Mouse (Mus musculus) liver, embryonic 13.5 days (tissue): ENCODE results near the gene Gm13275. TPM values are rescaled to one million over a fixed set of nuclear protein-coding genes. Genes with fewer than 3 reads are reported as not detected.
"Not testable (repeated sequence)": the region's sequence is repeated elsewhere in the genome, so short reads cannot be mapped to it uniquely, and the experiment has no call there.

Experiments used
- ATAC-seq: fragments of 200-750 bp; cut with Nextera tagmentation; 2 replicates; pipeline ENCODE4 v1.8.0; 2017; ENCODE audit warnings: low read depth, mild to moderate bottlenecking, moderate number of reproducible peaks, moderate library complexity
- DNase-seq: peaks from one replicate; pipeline ENCODE4 v3.0.0; 2022
- H3K27ac ChIP-seq: fragments of 300-500 bp; sonication (generic); 2 replicates; pipeline ENCODE4 v1.5.1; 2015; ENCODE audit warnings: moderate library complexity, mild to moderate bottlenecking, inconsistent platforms
- H3K27me3 ChIP-seq: fragments of 300-500 bp; sonication (generic); 2 replicates; pipeline ENCODE4 v1.6.1; 2015; ENCODE audit warnings: mild to moderate bottlenecking, inconsistent platforms
- H3K36me3 ChIP-seq: fragments of 300-500 bp; sonication (generic); 2 replicates; pipeline ENCODE4 v1.6.1; 2015; ENCODE audit warnings: mild to moderate bottlenecking, inconsistent platforms
- H3K4me1 ChIP-seq: fragments of 300-500 bp; sonication (generic); replicated peaks from 2 replicates; pipeline ENCODE4 v1.6.1; 2015; ENCODE audit warnings: inconsistent platforms
- H3K4me2 ChIP-seq: fragments of 300-500 bp; sonication (generic); 2 replicates; pipeline ENCODE4 v1.6.1; 2015; ENCODE audit warnings: inconsistent platforms, mild to moderate bottlenecking, moderate library complexity
- H3K4me3 ChIP-seq: fragments of 300-500 bp; sonication (generic); replicated peaks from 2 replicates; pipeline ENCODE4 v1.5.1; 2015; ENCODE audit warnings: mild to moderate bottlenecking, inconsistent platforms
- H3K9ac ChIP-seq: fragments of 300-500 bp; sonication (generic); 2 replicates; pipeline ENCODE4 v1.6.1; 2015; ENCODE audit warnings: mild to moderate bottlenecking, inconsistent platforms
- H3K9me3 ChIP-seq: fragments of 300-500 bp; sonication (generic); replicated peaks from 2 replicates; pipeline ENCODE4 v1.6.1; 2016; ENCODE audit warnings: inconsistent platforms
- WGBS: fragments of 180-500 bp; shearing (Covaris S2); methylation state at CpG from one replicate; pipeline ENCODE4 v1.1.7; 2015; ENCODE audit not compliant: insufficient replicate concordance; 5-methylcytosine and 5-hydroxymethylcytosine counted together
- polyA plus RNA-seq: library from polyadenylated mRNA; unstranded; fragments of >200 nt; fragmentation: Nextera tagmentation; extraction: Ambion mirVana; gene quantifications from 2 replicates; pipeline ENCODE4 v1.2.1, GENCODE M21; 2015

Gm13275 gene
- not detected in 2 replicates for polyA plus RNA-seq

GRCm38 (mm10) chr4:88793936-88794675, at the start of gene Gm13275:
Gene Gm13275 (plus strand): TSS chr4:88794487.
- ATAC-seq, H3K36me3 ChIP-seq, DNase-seq, H3K27me3 ChIP-seq, H3K9me3 ChIP-seq, H3K9ac ChIP-seq, H3K27ac ChIP-seq, H3K4me3 ChIP-seq, H3K4me1 ChIP-seq, H3K4me2 ChIP-seq: not testable (repeated sequence)
- 0% methylated on average over 12 of the region's 52 CpGs for WGBS

DNA sequence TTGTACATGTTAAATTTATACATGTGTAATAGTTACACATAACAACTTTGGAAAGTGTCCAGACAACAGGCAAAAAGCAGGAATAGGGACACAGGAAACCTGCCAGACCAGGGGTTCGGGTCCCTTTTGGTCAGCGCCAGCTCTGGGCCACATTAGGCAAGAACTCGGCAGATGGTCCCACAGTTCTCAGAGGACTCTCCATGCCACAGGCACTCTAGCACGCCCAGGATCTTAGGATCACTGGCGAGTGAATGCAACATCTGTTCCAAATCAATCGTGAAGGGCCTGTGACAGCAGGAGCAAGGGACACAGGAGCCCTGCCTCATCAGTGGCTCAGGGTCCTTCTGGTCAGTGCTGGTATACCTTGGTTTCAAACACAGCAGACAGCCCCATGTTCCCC, 44.4 kb upstream of the Gm13275 start:
- Histone ChIP-seq H3K9ac (no peak overlapping the region), H3K9me3 (no peaks in the 10 kb centered on the region), H3K36me3 (no peaks in the 10 kb centered on the region), H3K27me3 (0 out of 2 replicates have a peak, but pooled peaks cover 3% of the 10 kb centered on the region), H3K4me2 (no peak overlapping the region), H3K4me3 (no peak overlapping the region), H3K4me1 (no peaks in the 10 kb centered on the region), H3K27ac (no peak overlapping the region)
- ATAC-seq (no peak), DNase-seq (no peak)
- 53% methylated on average over 6 of the region's 6 CpGs for WGBS

GRCm38 (mm10) chr4:88754818-88755340, 39.4 kb upstream of the Gm13275 start, which contains the start of gene Gm13271:
Gene Gm13271 (plus strand): TSS chr4:88754868.
- not testable (repeated sequence) for ATAC-seq, H3K27ac ChIP-seq

DNA sequence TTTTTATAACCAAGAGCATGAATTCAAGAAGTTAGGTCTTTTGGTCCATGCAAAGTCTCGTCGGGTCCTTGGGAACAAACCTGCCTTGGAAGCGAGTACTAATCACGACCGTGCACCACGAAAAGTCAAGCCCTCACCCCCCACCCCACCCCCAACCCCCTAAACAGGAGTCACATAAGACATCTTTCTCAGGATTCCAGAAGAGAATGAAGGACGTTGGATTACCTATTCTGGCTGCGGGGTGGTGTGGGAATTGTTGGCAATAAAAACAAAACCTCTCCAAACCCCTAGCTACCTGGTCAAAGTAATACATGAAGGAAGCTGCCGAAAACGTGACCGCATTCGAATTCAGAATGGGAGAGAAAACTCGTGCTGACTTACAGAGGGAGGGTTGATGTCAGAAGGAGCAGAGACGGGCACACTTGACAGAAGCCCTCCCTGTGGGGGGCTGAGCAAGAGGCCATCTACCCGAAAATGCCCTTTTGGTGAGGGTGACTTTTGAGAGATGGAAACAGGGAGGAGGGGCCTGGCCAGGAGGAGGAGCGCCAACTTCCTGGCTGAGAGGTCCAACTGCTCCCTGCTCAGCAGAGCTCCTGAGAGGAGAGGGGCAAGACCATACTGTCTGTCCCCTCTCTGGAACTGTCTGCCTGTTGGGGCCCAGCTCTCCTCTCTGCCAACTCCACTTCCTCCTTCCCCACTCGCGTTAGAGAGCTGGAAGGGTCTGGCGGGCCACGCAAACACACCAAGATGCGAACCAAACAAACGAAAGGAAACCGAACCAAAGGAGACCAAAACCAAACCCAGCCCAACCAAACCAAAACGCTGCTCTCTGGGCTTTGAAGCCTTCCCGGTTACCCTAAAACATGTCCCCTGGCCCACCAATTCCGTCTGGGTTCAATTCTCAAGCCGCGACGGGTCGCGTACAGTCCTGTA, 37.4 kb upstream of the Gm13275 start:
- Histone ChIP-seq H3K4me3 (peak overlapping the region; percentile 65), H3K4me2 (peak overlapping the region; percentile 73), H3K27ac (peak overlapping the region; percentile 84), H3K9ac (peak overlapping the region; percentile 68)
- not testable (repeated sequence) for ATAC-seq, H3K27me3 ChIP-seq, H3K9me3 ChIP-seq, DNase-seq, H3K36me3 ChIP-seq, H3K4me1 ChIP-seq
- 9% methylated on average over 29 of the region's 31 CpGs for WGBS

More at GRCm38 (mm10) chr4:88754818-88755340, 39.4 kb upstream of the Gm13275 start, which contains the start of gene Gm13271:
- not testable (repeated sequence) for H3K9ac ChIP-seq, H3K9me3 ChIP-seq, H3K27me3 ChIP-seq, H3K4me2 ChIP-seq, DNase-seq, H3K4me3 ChIP-seq, H3K36me3 ChIP-seq, H3K4me1 ChIP-seq
- 68% methylated on average over 15 of the region's 15 CpGs for WGBS

DNA sequence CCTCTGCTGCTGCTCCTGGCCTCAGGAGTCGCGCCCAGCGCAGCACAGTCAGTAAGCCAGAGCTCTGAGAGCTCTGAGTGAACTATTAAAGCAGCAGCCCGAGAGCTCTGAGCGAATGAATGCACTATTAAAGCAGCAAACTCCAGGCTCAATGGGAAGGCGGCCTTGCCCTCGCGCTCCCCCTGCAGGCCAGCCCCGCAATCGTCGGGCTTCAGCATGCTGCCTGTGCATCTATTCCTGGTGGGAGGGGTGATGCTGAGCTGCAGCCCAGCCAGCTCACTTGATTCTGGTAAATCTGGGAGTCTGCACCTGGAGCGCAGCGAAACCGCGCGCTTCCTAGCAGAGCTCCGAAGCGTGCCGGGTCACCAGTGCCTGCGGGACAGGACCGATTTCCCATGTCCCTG, 36.7 kb upstream of the Gm13275 start:
- Histone ChIP-seq H3K9ac (peak overlapping the region; percentile 68), H3K4me2 (peak overlapping the region; percentile 73), H3K4me3 (peak overlapping the region; percentile 65), H3K27ac (peak overlapping the region; percentile 84)
- not testable (repeated sequence) for H3K9me3 ChIP-seq, H3K4me1 ChIP-seq, H3K27me3 ChIP-seq, H3K36me3 ChIP-seq, DNase-seq
- under 1% methylated on average over 21 of the region's 21 CpGs for WGBS
- ATAC-seq: peak; percentile 100

- not testable (repeated sequence) for H3K9me3 ChIP-seq, H3K4me1 ChIP-seq, ATAC-seq, DNase-seq, H3K4me2 ChIP-seq, H3K27me3 ChIP-seq, H3K9ac ChIP-seq, H3K36me3 ChIP-seq, H3K27ac ChIP-seq, H3K4me3 ChIP-seq
- 74% methylated on average over 9 of the region's 9 CpGs for WGBS
Measured at GRCm38 (mm10) chr4:88758751-88759150, 35.5 kb upstream of the Gm13275 start.

GRCm38 (mm10) chr4:88759610-88760268, 34.5 kb upstream of the Gm13275 start, which contains the start of gene Gm13283:
Gene Gm13283 (plus strand): TSS chr4:88760119.
- Histone ChIP-seq H3K4me3 (peak within 1 kb of the TSS; percentile 43), H3K4me2 (peak within 1 kb of the TSS; percentile 59), H3K27ac (peak within 1 kb of the TSS; percentile 23; the same call in 1 of the 2 replicates), H3K9ac (0 out of 2 replicates have a peak within 1 kb of the TSS, but pooled peaks have one; percentile 17)
- not testable (repeated sequence) for H3K4me1 ChIP-seq, H3K9me3 ChIP-seq, ATAC-seq, H3K27me3 ChIP-seq, H3K36me3 ChIP-seq
- peak; percentile 10 for DNase-seq
- 13% methylated on average over 11 of the region's 14 CpGs for WGBS

DNA sequence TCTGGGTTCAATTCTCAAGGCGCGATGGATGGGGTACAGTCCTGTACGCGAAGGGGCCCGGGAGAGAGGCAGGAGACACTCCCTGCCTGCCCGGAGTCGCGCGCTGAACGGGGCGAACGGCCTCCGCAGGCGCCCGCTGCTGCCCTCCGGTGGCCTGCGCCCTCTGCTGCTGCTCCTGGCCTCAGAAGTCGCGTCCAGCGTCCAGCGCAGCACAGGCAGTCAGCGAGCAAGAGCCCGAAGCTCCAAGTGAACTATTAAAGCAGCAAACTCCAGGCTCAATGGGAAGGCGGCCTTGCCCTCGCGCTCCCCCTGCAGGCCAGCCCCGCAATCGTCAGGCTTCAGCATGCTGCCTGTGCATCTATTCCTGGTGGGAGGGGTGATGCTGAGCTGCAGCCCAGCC, 33.9 kb upstream of the Gm13275 start:
- not testable (repeated sequence) for H3K36me3 ChIP-seq, ATAC-seq, H3K9me3 ChIP-seq, H3K4me1 ChIP-seq, DNase-seq, H3K27me3 ChIP-seq
- WGBS: under 1% methylated on average over 26 of the region's 28 CpGs
- Histone ChIP-seq H3K4me3 (peak overlapping the region; percentile 43), H3K4me2 (peak overlapping the region; percentile 59), H3K9ac (0 out of 2 replicates have a peak overlapping the region, but pooled peaks have one; percentile 17), H3K27ac (peak overlapping the region; percentile 23; the same call in 1 of the 2 replicates)

DNA sequence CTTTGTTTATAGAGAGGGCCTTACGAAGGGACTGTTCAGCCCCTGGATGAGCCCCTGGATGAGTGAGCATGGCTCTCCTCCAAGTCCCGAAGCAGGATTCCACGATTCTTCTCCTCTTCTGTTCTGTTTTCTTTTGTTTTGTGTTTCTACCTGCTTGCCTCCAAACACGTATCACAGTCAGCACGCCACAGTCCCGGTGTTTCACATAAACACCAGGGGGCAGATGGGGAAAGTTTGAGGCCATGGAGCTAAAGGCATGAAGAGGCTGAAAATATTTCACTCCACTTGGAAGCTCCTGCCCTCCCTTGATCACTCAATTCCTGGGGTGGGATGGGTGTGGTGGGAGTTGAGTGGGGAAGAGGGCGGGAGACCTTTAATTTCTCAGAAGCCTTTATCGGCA, 32.5 kb upstream of the Gm13275 start:
- H3K27ac ChIP-seq, H3K4me1 ChIP-seq, DNase-seq, H3K36me3 ChIP-seq, H3K9me3 ChIP-seq, H3K4me2 ChIP-seq, ATAC-seq, H3K4me3 ChIP-seq, H3K27me3 ChIP-seq, H3K9ac ChIP-seq: not testable (repeated sequence)
- WGBS: 57% methylated on average over 6 of the region's 8 CpGs

DNA sequence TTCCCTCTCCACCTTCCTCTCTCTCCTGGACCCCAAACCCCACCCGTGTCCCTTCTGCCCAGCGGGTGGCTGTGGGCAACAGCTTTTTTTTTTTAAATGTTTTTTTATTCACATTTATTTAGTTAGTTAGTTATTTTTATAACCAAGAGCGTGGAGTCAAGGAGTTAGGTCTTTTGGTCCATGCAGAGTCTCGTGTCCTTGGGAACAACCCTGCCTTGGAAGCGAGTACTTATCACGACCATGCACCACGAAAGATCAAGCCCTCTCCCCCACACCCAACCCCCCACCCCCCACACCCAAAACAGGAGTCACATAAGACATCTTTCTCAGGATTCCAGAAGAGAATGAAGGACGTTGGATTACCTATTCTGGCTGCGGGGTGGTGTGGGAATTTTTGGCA, 31.9 kb upstream of the Gm13275 start:
- H3K9me3 ChIP-seq, H3K27me3 ChIP-seq, DNase-seq, H3K36me3 ChIP-seq, ATAC-seq, H3K9ac ChIP-seq, H3K27ac ChIP-seq, H3K4me3 ChIP-seq, H3K4me1 ChIP-seq: not testable (repeated sequence)
- peak overlapping the region; percentile 53; the same call in 1 of the 2 replicates for H3K4me2 ChIP-seq
- WGBS: 29% methylated on average over 9 of the region's 9 CpGs
